Mouse (Mus musculus): Measurements from ENCODE around the gene Slc41a3. TPM values are rescaled to one million over a fixed set of nuclear protein-coding genes. Genes with fewer than 3 reads are reported as not detected.
A peak's percentile ranks its signal among the peaks of the same experiment; 100 is the strongest.

Gene Slc41a3
- total and polyA plus RNA-seq, 2 experiments from 2014 or later: 7.9 to 9.4 TPM

GRCm38 (mm10) chr6:90622758-90623455 lies 18.4 kb downstream of the Slc41a3 start:
- ATAC-seq: peak; percentile 71
- Histone ChIP-seq H3K4me2 (ENCODE audit: low read depth) (no peak overlapping the region), H3K9ac (no peak overlapping the region), H3K4me1 (ENCODE audit: insufficient read depth) (no peaks in the 10 kb centered on the region), H3K4me3 (ENCODE audit: low read depth, low read length) (no peak overlapping the region), H3K27me3 (ENCODE audit: insufficient read depth, low read length) (no peaks in the 10 kb centered on the region), H3K36me3 (ENCODE audit: insufficient read depth) (no peaks in the 10 kb centered on the region), H3K9me3 (ENCODE audit: low read length) (no peaks in the 10 kb centered on the region), H3K27ac (ENCODE audit: low read depth, low read length) (no peak overlapping the region)
- no peak for TF ChIP-seq CTCF (IDR thresholded peaks at IDR 0.05; ENCODE audit: low read depth)
- WGBS: 43% methylated on average over 11 of the region's 11 CpGs
- DNase-seq: no peak

GRCm38 (mm10) chr6:90623456-90623836 lies 18.9 kb downstream of the Slc41a3 start:
- Histone ChIP-seq H3K9me3 (ENCODE audit: low read length) (no peaks in the 10 kb centered on the region), H3K27me3 (ENCODE audit: insufficient read depth, low read length) (no peaks in the 10 kb centered on the region), H3K4me3 (ENCODE audit: low read depth, low read length) (no peak overlapping the region), H3K9ac (no peak overlapping the region), H3K4me1 (ENCODE audit: insufficient read depth) (no peaks in the 10 kb centered on the region), H3K4me2 (ENCODE audit: low read depth) (no peak overlapping the region), H3K27ac (ENCODE audit: low read depth, low read length) (no peak overlapping the region), H3K36me3 (ENCODE audit: insufficient read depth) (no peaks in the 10 kb centered on the region)
- DNase-seq: no peak
- TF ChIP-seq CTCF (IDR thresholded peaks at IDR 0.05; ENCODE audit: low read depth): no peak
- no peak for ATAC-seq
- WGBS: 78% methylated on average over 5 of the region's 5 CpGs

GRCm38 (mm10) chr6:90624184-90624583 lies 19.7 kb downstream of the Slc41a3 start:
- 74% methylated on average over 6 of the region's 6 CpGs for WGBS
- no peak overlapping the region for H3K27ac ChIP-seq (ENCODE audit: low read depth, low read length)
- H3K4me2 ChIP-seq (ENCODE audit: low read depth): no peak overlapping the region
- ATAC-seq (no peak), DNase-seq (no peak)
- no peak overlapping the region for H3K9ac ChIP-seq
- H3K36me3 ChIP-seq (ENCODE audit: insufficient read depth): no peaks in the 10 kb centered on the region
- no peak for TF ChIP-seq CTCF (IDR thresholded peaks at IDR 0.05; ENCODE audit: low read depth)
- H3K27me3 ChIP-seq (ENCODE audit: insufficient read depth, low read length): no peaks in the 10 kb centered on the region
- H3K4me3 ChIP-seq (ENCODE audit: low read depth, low read length): no peak overlapping the region
- H3K9me3 ChIP-seq (ENCODE audit: low read length): no peaks in the 10 kb centered on the region
- H3K4me1 ChIP-seq (ENCODE audit: insufficient read depth): no peaks in the 10 kb centered on the region

GRCm38 (mm10) chr6:90624733-90625132 lies 20.2 kb downstream of the Slc41a3 start:
- no peak for ATAC-seq

GRCm38 (mm10) chr6:90625207-90625994 lies 20.9 kb downstream of the Slc41a3 start:
- Histone ChIP-seq H3K4me1 (ENCODE audit: insufficient read depth) (no peaks in the 10 kb centered on the region), H3K27me3 (ENCODE audit: insufficient read depth, low read length) (no peaks in the 10 kb centered on the region), H3K4me2 (ENCODE audit: low read depth) (no peak overlapping the region), H3K4me3 (ENCODE audit: low read depth, low read length) (no peak overlapping the region), H3K9ac (no peak overlapping the region), H3K27ac (ENCODE audit: low read depth, low read length) (no peak overlapping the region), H3K9me3 (ENCODE audit: low read length) (no peaks in the 10 kb centered on the region), H3K36me3 (ENCODE audit: insufficient read depth) (no peaks in the 10 kb centered on the region)
- DNase-seq (no peak), ATAC-seq (no peak)
- TF ChIP-seq CTCF (IDR thresholded peaks at IDR 0.05; ENCODE audit: low read depth): 0 out of 2 replicates have a peak, but pooled peaks have one; percentile 14
- 75% methylated on average over 7 of the region's 7 CpGs for WGBS

More at GRCm38 (mm10) chr6:90624733-90625132, 20.2 kb downstream of the Slc41a3 start:
- no peak for TF ChIP-seq CTCF (IDR thresholded peaks at IDR 0.05; ENCODE audit: low read depth)
- H3K4me1 ChIP-seq (ENCODE audit: insufficient read depth): no peaks in the 10 kb centered on the region
- no peaks in the 10 kb centered on the region for H3K9me3 ChIP-seq (ENCODE audit: low read length)
- DNase-seq: no peak
- 81% methylated on average over 11 of the region's 11 CpGs for WGBS
- no peak overlapping the region for H3K4me3 ChIP-seq (ENCODE audit: low read depth, low read length)
- H3K9ac ChIP-seq: no peak overlapping the region
- no peak overlapping the region for H3K27ac ChIP-seq (ENCODE audit: low read depth, low read length)
- no peaks in the 10 kb centered on the region for H3K36me3 ChIP-seq (ENCODE audit: insufficient read depth)
- H3K27me3 ChIP-seq (ENCODE audit: insufficient read depth, low read length): no peaks in the 10 kb centered on the region
- H3K4me2 ChIP-seq (ENCODE audit: low read depth): no peak overlapping the region

GRCm38 (mm10) chr6:90627556-90627955 lies 23.0 kb downstream of the Slc41a3 start:
- ATAC-seq: no peak
- Histone ChIP-seq H3K27ac (ENCODE audit: low read depth, low read length) (no peak overlapping the region), H3K36me3 (ENCODE audit: insufficient read depth) (no peaks in the 10 kb centered on the region), H3K4me1 (ENCODE audit: insufficient read depth) (no peaks in the 10 kb centered on the region), H3K4me3 (ENCODE audit: low read depth, low read length) (no peak overlapping the region), H3K27me3 (ENCODE audit: insufficient read depth, low read length) (no peaks in the 10 kb centered on the region), H3K9ac (no peak overlapping the region), H3K4me2 (ENCODE audit: low read depth) (no peak overlapping the region), H3K9me3 (ENCODE audit: low read length) (no peaks in the 10 kb centered on the region)
- no peak for DNase-seq
- TF ChIP-seq CTCF (IDR thresholded peaks at IDR 0.05; ENCODE audit: low read depth): no peak
- WGBS: 86% methylated on average over 4 of the region's 4 CpGs

GRCm38 (mm10) chr6:90629506-90629905 lies 25.0 kb downstream of the Slc41a3 start:
- Histone ChIP-seq H3K27ac (ENCODE audit: low read depth, low read length) (no peak overlapping the region), H3K36me3 (ENCODE audit: insufficient read depth) (no peaks in the 10 kb centered on the region), H3K4me1 (ENCODE audit: insufficient read depth) (no peaks in the 10 kb centered on the region), H3K4me2 (ENCODE audit: low read depth) (no peak overlapping the region), H3K9me3 (ENCODE audit: low read length) (no peaks in the 10 kb centered on the region), H3K9ac (no peak overlapping the region), H3K27me3 (ENCODE audit: insufficient read depth, low read length) (no peaks in the 10 kb centered on the region), H3K4me3 (ENCODE audit: low read depth, low read length) (no peak overlapping the region)
- no peak for DNase-seq
- no peak for ATAC-seq
- 89% methylated on average over 6 of the region's 6 CpGs for WGBS
- TF ChIP-seq CTCF (IDR thresholded peaks at IDR 0.05; ENCODE audit: low read depth): no peak
